Mouse (Mus musculus) bone marrow macrophage, adult 2 months (primary cell): ENCODE measurements at regions not wholly inside any gene's neighbourhood (a gene's known extent, or its start where the extent isn't known, plus 50 kb on each side); places are given as distances from the start of the nearest gene placed in this dataset.

ENCODE experiments used
- H3K27ac ChIP-seq: 2 replicates; pipeline ENCODE4 v1.5.1; 2012; ENCODE audit warnings: low read depth, low read length; ENCODE audit not compliant: insufficient read depth
- H3K4me1 ChIP-seq: 2 replicates; pipeline ENCODE4 v1.6.1; 2012; ENCODE audit warnings: low read length; ENCODE audit not compliant: control insufficient read depth, insufficient read depth
- H3K4me3 ChIP-seq: 2 replicates; pipeline ENCODE4 v1.5.1; 2012; ENCODE audit warnings: mild to moderate bottlenecking, low read length, moderate library complexity; ENCODE audit not compliant: insufficient read depth
- CTCF ChIP-seq: IDR thresholded peaks from 2 replicates; pipeline ENCODE4 v1.5.1; 2012; ENCODE audit warnings: low read depth, mild to moderate bottlenecking, low read length, moderate library complexity
- POLR2A ChIP-seq: IDR thresholded peaks from 2 replicates; pipeline ENCODE4 v1.6.1; 2012; ENCODE audit warnings: mild to moderate bottlenecking, low read depth, low read length, borderline replicate concordance

- peaks cover 18% of the 10 kb centered on the region for H3K4me1 ChIP-seq
- no peak overlapping the region for H3K4me3 ChIP-seq
- TF ChIP-seq POLR2A (no peak), CTCF (no peak)
- no peak overlapping the region for H3K27ac ChIP-seq
These were observed 167.9 kb downstream of the Rplp1 start for GRCm38 (mm10) chr9:61746401-61746800.

DNA sequence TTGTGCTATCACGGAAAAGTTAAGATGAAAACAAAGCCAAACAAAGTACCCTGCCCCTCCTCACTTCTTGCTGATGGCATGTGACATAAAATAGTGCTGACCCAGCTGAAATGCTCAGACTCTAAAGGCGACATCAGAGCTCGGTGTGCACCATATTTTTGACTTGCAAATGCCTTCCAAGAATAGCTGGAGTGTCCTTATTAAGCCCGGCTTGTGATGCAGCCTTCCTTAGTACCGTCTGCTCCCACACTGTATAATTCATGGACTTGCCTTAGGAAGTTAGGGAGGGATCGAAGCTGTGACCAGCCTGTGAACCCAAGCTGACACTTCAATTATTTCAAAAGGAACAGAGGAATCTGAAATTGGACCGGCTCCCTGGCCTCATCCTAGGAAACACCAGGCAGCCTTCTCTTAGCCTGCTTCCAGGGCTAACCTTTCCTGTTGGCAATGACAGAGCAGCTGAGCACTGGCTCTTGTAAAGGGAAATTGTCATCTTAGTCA, 169.0 kb downstream of the Rplp1 start:
- Histone ChIP-seq H3K27ac (no peak overlapping the region), H3K4me3 (no peak overlapping the region), H3K4me1 (peaks cover 18% of the 10 kb centered on the region)
- TF ChIP-seq POLR2A (no peak), CTCF (no peak)

DNA sequence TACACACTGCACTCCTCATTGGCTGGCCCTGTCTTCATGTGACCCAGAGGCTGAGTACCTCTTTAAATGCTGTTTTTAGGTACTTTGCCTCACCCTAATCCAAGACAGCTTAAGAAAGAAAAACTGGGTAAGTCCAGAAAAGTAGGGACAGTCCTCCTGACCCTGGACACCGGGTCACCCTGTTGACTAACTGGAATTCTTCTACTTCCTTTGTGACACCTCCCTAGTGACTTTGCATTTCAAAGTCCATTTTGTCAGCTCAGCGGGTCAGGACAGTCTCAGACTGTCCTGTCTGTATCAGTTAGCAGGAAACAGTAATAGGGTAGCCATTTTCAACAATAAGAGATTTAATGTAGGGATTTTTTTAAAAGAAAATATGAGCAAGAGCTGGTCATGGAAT, 180.8 kb downstream of the Rplp1 start:
- Histone ChIP-seq H3K4me3 (no peak overlapping the region), H3K4me1 (no peaks in the 10 kb centered on the region; the same call in 1 of the 2 replicates), H3K27ac (no peak overlapping the region)
- TF ChIP-seq POLR2A (no peak), CTCF (no peak)

DNA sequence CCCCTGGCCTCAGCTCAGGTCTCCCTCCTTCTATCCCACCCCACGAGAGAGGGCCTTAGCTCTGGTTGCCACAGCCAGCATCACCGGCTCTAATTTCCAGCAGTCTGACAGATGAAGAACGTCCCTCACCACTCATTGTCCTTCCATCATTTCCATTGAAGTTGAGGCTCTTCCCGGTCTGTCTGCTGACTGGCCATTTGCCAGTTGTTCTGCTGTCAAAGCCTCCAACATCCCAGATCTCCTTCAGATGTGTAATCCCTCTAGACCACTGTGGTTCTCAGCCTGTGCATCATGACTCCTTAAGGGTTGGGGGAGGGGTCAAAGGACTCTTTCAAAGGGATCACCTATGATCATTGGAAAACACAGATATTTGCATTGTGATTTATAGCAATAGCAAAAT, 181.6 kb downstream of the Rplp1 start:
- TF ChIP-seq CTCF, result no peak
- TF ChIP-seq POLR2A, result no peak
- Histone ChIP-seq H3K4me3 (no peak overlapping the region), H3K27ac (no peak overlapping the region), H3K4me1 (no peaks in the 10 kb centered on the region; the same call in 1 of the 2 replicates)

- H3K27ac ChIP-seq, result no peak overlapping the region
- TF ChIP-seq POLR2A (no peak), CTCF (no peak)
- no peak overlapping the region for H3K4me3 ChIP-seq
- H3K4me1 ChIP-seq, result no peaks in the 10 kb centered on the region
These were observed 186.2 kb downstream of the Rplp1 start for GRCm38 (mm10) chr9:61728115-61728514.

DNA sequence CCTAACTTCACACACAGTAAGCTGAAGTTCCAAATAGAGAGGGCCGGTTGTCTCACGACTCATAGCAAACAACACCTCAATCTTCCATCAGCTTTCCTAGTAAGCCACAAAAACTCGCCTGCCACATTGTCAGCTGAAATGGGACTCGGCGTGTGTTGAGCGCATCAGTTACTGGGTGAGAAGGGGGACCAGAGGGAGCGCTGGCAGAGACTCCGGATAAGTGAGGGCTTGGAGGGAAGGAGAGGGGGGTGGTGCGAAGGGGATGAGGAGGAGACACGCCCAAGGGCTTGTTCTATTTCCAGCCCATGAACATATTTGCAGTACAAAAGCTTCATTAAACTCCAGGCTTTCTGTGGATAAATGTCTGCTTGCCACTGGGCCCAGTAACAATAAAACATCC, 186.7 kb downstream of the Rplp1 start:
- H3K4me3 ChIP-seq, result no peak overlapping the region
- H3K4me1 ChIP-seq, result no peaks in the 10 kb centered on the region
- no peak overlapping the region for H3K27ac ChIP-seq
- TF ChIP-seq POLR2A, result no peak
- no peak for TF ChIP-seq CTCF

DNA sequence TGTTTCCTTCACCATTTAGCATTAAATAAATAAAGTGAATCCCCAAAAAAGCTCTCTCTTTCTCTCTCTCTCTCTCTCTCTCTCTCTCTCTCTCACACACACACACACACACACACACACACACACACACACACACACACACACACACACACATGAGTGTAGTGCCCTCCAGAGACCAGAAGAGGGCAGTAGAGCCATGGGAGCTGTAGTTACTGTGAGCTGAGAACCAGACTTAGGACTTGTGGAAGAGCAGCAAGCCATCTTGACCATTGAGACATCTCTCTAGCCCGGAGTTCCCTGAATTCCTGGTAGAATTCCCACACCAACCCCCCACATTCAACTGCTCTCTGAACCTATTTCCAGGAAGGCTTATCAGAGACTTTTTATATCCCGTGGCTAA, 190.3 kb downstream of the Rplp1 start:
- no peak for TF ChIP-seq POLR2A
- no peak overlapping the region for H3K4me3 ChIP-seq
- H3K27ac ChIP-seq, result no peak overlapping the region
- no peaks in the 10 kb centered on the region for H3K4me1 ChIP-seq

DNA sequence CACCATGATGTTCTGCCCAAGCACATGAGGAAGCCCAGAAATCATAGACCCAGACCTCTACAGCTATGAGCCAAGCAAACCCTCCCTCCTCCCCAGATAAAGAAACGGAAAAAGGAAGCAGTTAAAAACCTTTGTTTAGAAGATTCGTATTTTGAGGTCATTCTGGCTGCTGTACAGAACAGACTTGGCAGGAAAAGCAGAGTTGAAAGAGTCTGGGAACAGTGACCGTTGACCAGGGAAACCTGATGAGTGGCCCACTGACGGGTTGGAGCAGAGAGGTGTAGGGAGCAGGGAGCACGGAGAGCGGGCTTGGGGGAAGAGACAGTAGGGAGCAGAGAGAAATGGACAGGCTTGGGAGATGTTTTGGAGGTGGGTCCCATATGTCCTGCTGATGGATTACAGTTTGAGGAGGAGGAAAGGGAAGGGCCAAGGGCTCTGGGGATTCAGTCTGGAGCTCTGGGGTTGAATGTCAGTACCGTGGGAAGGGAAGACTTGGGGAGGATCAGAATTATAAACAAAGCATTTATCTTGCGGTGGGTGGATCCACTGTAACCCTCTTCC, 191.2 kb downstream of the Rplp1 start:
- TF ChIP-seq CTCF (no peak), POLR2A (no peak)
- Histone ChIP-seq H3K27ac (no peak overlapping the region), H3K4me1 (no peaks in the 10 kb centered on the region), H3K4me3 (no peak overlapping the region)

- H3K4me3 ChIP-seq, result no peak overlapping the region
- no peaks in the 10 kb centered on the region for H3K4me1 ChIP-seq
- H3K27ac ChIP-seq, result no peak overlapping the region
- TF ChIP-seq CTCF (no peak), POLR2A (no peak)
These were observed 192.5 kb downstream of the Rplp1 start for GRCm38 (mm10) chr9:61721851-61722250.

- TF ChIP-seq CTCF, result no peak
- TF ChIP-seq POLR2A, result no peak
- H3K4me1 ChIP-seq, result no peaks in the 10 kb centered on the region
- H3K27ac ChIP-seq, result no peak overlapping the region
- H3K4me3 ChIP-seq, result no peak overlapping the region
These were observed 193.3 kb downstream of the Rplp1 start for GRCm38 (mm10) chr9:61721071-61721470.

GRCm38 (mm10) chr9:61720206-61720605, 194.1 kb downstream of the Rplp1 start:
- no peak overlapping the region for H3K27ac ChIP-seq
- no peak for TF ChIP-seq POLR2A
- no peak for TF ChIP-seq CTCF

More at GRCm38 (mm10) chr9:61720206-61720605, 194.1 kb downstream of the Rplp1 start:
- Histone ChIP-seq H3K4me1 (no peaks in the 10 kb centered on the region), H3K4me3 (no peak overlapping the region)
